Mouse (Mus musculus): ENCODE results near the gene Hspg2. TPM values are rescaled to one million over a fixed set of nuclear protein-coding genes. Genes with fewer than 3 reads are reported as not detected.
A peak's percentile ranks its signal among the peaks of the same experiment; 100 is the strongest.

Hspg2 gene
- total RNA-seq, 2 experiments from 2014 or later, result 5.5 to 6.5 TPM

GRCm38 (mm10) chr4:137475271-137476050 is 6.9 kb downstream of the Hspg2 start:
- DNase-seq (ENCODE audit: extremely low spot score in 1 of 2, low spot score in 2 of 2), result no peak
- Histone ChIP-seq H3K4me3 (no peak overlapping the region), H3K27ac (no peak overlapping the region)
- TF ChIP-seq CTCF (IDR thresholded peaks at IDR 0.05), result no peak
- intact Hi-C loops (cut with DNase I), result no loop called here

GRCm38 (mm10) chr4:137476065-137476760 is 7.6 kb downstream of the Hspg2 start:
- Histone ChIP-seq H3K4me3 (peak overlapping the region; percentile 0; the same call in 1 of the 2 replicates), H3K27ac (no peak overlapping the region)
- no peak for TF ChIP-seq CTCF (IDR thresholded peaks at IDR 0.05)
- intact Hi-C loops (cut with DNase I), result no loop called here
- DNase-seq (ENCODE audit: extremely low spot score in 1 of 2, low spot score in 2 of 2), result peak; percentile 19 to 35

- intact Hi-C loops (cut with DNase I), result no loop called here
- Histone ChIP-seq H3K27ac (no peak overlapping the region), H3K4me3 (peak overlapping the region; percentile 0; the same call in 1 of the 2 replicates)
- no peak for DNase-seq (ENCODE audit: extremely low spot score in 1 of 2, low spot score in 2 of 2)
- no peak for TF ChIP-seq CTCF (IDR thresholded peaks at IDR 0.05)
Observed at GRCm38 (mm10) chr4:137476761-137477237, 8.2 kb downstream of the Hspg2 start.

- DNase-seq (ENCODE audit: extremely low spot score in 1 of 2, low spot score in 2 of 2), result no peak
- no peak overlapping the region for H3K4me3 ChIP-seq
- H3K27ac ChIP-seq, result no peak overlapping the region
- intact Hi-C loops (cut with DNase I), result no loop called here
- TF ChIP-seq CTCF (IDR thresholded peaks at IDR 0.05), result no peak
Observed at GRCm38 (mm10) chr4:137477611-137478010, 9.0 kb downstream of the Hspg2 start.

GRCm38 (mm10) chr4:137478306-137478705 is 9.7 kb downstream of the Hspg2 start:
- H3K4me3 ChIP-seq, result no peak overlapping the region
- intact Hi-C loops (cut with DNase I), result no loop called here
- H3K27ac ChIP-seq, result no peak overlapping the region
- no peak for DNase-seq (ENCODE audit: extremely low spot score in 1 of 2, low spot score in 2 of 2)
- TF ChIP-seq CTCF (IDR thresholded peaks at IDR 0.05), result no peak

GRCm38 (mm10) chr4:137479757-137480156 is 11.2 kb downstream of the Hspg2 start:
- Histone ChIP-seq H3K27ac (no peak overlapping the region), H3K4me3 (no peak overlapping the region)
- TF ChIP-seq CTCF (IDR thresholded peaks at IDR 0.05), result no peak
- intact Hi-C loops (cut with DNase I), result no loop called here
- no peak for DNase-seq (ENCODE audit: extremely low spot score in 1 of 2, low spot score in 2 of 2)

GRCm38 (mm10) chr4:137480191-137480992 is 11.8 kb downstream of the Hspg2 start:
- no peak overlapping the region for H3K27ac ChIP-seq
- no peak for DNase-seq (ENCODE audit: extremely low spot score in 1 of 2, low spot score in 2 of 2)
- TF ChIP-seq CTCF (IDR thresholded peaks at IDR 0.05), result no peak
- intact Hi-C loops (cut with DNase I), result no loop called here
- no peak overlapping the region for H3K4me3 ChIP-seq

GRCm38 (mm10) chr4:137480993-137481340 is 12.4 kb downstream of the Hspg2 start:
- Histone ChIP-seq H3K4me3 (no peak overlapping the region), H3K27ac (no peak overlapping the region)
- no peak for TF ChIP-seq CTCF (IDR thresholded peaks at IDR 0.05)
- intact Hi-C loops (cut with DNase I), result no loop called here
- no peak for DNase-seq (ENCODE audit: extremely low spot score in 1 of 2, low spot score in 2 of 2)

- H3K4me3 ChIP-seq, result no peak overlapping the region
- TF ChIP-seq CTCF (IDR thresholded peaks at IDR 0.05), result no peak
- no peak overlapping the region for H3K27ac ChIP-seq
- no peak for DNase-seq (ENCODE audit: extremely low spot score in 1 of 2, low spot score in 2 of 2)
- intact Hi-C loops (cut with DNase I), result no loop called here
Observed at GRCm38 (mm10) chr4:137481381-137482030, 12.9 kb downstream of the Hspg2 start.

- Histone ChIP-seq H3K4me3 (no peak overlapping the region), H3K27ac (no peak overlapping the region)
- intact Hi-C loops (cut with DNase I), result no loop called here
- DNase-seq (ENCODE audit: extremely low spot score in 1 of 2, low spot score in 2 of 2), result no peak
- TF ChIP-seq CTCF (IDR thresholded peaks at IDR 0.05), result no peak
Observed at GRCm38 (mm10) chr4:137483871-137484270, 15.3 kb downstream of the Hspg2 start.

- no peak for DNase-seq (ENCODE audit: extremely low spot score in 1 of 2, low spot score in 2 of 2)
- no peak overlapping the region for H3K27ac ChIP-seq
- no peak overlapping the region for H3K4me3 ChIP-seq
- intact Hi-C loops (cut with DNase I), result no loop called here
- no peak for TF ChIP-seq CTCF (IDR thresholded peaks at IDR 0.05)
Observed at GRCm38 (mm10) chr4:137484586-137484985, 16.0 kb downstream of the Hspg2 start.

All from left cerebral cortex, adult 2 months (tissue).